Mouse (Mus musculus): ENCODE results near the gene Acap3. TPM values are rescaled to one million over a fixed set of nuclear protein-coding genes. Genes with fewer than 3 reads are reported as not detected.
A peak's percentile ranks its signal among the peaks of the same experiment; 100 is the strongest.

Gene Acap3
- polyA plus RNA-seq, 1 experiment from 2014 or later: 9.7 TPM

DNA sequence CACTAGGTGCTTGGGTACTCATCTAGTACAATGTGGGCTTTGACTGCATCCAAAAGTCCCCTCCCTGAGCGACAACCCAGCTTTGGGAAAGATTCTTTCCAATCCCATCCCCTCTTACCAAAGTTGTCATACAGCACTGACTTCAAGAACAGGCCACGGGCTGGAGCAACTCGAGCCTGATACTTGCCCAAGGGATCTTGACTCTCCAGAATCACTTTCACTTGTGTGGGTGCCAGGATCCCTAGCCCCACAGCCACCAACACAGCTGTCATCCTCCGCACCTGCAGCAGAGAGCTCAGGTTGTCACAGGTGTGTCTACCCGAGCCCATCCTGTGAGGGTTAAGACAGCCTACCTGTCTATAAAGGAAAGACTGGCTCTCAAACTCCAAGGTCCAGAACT lies 2.3 kb upstream of the Acap3 start:
- H3K9ac ChIP-seq (ENCODE audit: low read length): no peak overlapping the region

DNA sequence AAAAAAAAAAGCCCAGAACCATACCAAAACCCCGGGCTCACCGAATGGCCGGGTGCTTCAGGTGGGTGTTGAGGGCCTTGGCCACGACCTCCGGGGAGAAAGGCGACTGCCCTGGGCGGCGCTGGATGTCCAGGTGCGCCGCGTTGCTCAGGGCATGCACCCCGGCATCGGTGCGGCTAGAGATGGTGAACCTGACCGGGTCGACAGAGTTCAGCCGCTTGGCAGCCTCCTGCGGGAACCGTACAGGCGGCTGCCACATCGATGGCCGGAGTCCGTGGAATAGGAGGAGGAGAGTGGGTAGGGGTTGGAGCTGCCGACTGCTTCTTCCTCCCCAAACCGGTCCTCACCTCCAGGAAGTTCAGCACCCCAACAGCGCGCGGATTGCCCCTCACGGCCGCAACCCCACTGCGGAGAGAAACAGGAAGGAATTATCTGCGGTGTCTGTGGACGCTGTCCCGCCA lies 581 bp upstream of the Acap3 start:
- peaks cover 10% of the 10 kb centered on the region for H3K4me1 ChIP-seq (replicated peaks; ENCODE audit: control insufficient read depth, insufficient read depth)
- DNase-seq (ENCODE audit: low spot score): no peak
- H3K4me3 ChIP-seq (ENCODE audit: low read depth, low read length): peak overlapping the region; percentile 94
- H3K36me3 ChIP-seq (ENCODE audit: control insufficient read depth, insufficient read depth, low read length): peaks cover 10% of the 10 kb centered on the region
- 0 out of 2 replicates have a peak overlapping the region, but pooled peaks have one; percentile 4 for H3K27ac ChIP-seq (replicated peaks)
- H3K9me3 ChIP-seq (ENCODE audit: control insufficient read depth, low read length): no peaks in the 10 kb centered on the region
- no peaks in the 10 kb centered on the region for H3K27me3 ChIP-seq (ENCODE audit: control insufficient read depth, insufficient read depth, low read length)
- TF ChIP-seq EP300 (optimal IDR thresholded peaks at IDR 0.05) (no peak), CTCF (IDR thresholded peaks at IDR 0.05; ENCODE audit: low read depth) (no peak)
- ATAC-seq (ENCODE audit: low FRiP score, low TSS enrichment): no peak
- WGBS: 2% methylated on average over 33 of the region's 34 CpGs
- peak overlapping the region; percentile 97 for H3K4me2 ChIP-seq (replicated peaks; ENCODE audit: low read depth)
- H3K9ac ChIP-seq (ENCODE audit: low read length): peak overlapping the region; percentile 94

More for the DNA sequence above, 2.3 kb upstream of the Acap3 start:
- 85% methylated on average over 5 of the region's 5 CpGs for WGBS
- H3K36me3 ChIP-seq (ENCODE audit: control insufficient read depth, insufficient read depth, low read length): peaks cover 13% of the 10 kb centered on the region
- H3K4me3 ChIP-seq (ENCODE audit: low read depth, low read length): no peak overlapping the region
- ATAC-seq (ENCODE audit: low FRiP score, low TSS enrichment): no peak
- no peaks in the 10 kb centered on the region for H3K27me3 ChIP-seq (ENCODE audit: control insufficient read depth, insufficient read depth, low read length)
- peaks cover under 1% of the 10 kb centered on the region for H3K4me1 ChIP-seq (replicated peaks; ENCODE audit: control insufficient read depth, insufficient read depth)
- no peak overlapping the region for H3K4me2 ChIP-seq (replicated peaks; ENCODE audit: low read depth)
- H3K9me3 ChIP-seq (ENCODE audit: control insufficient read depth, low read length): no peaks in the 10 kb centered on the region
- no peak overlapping the region for H3K27ac ChIP-seq (replicated peaks)
- DNase-seq (ENCODE audit: low spot score): no peak
- TF ChIP-seq EP300 (optimal IDR thresholded peaks at IDR 0.05) (no peak), CTCF (IDR thresholded peaks at IDR 0.05; ENCODE audit: low read depth) (no peak)

DNA sequence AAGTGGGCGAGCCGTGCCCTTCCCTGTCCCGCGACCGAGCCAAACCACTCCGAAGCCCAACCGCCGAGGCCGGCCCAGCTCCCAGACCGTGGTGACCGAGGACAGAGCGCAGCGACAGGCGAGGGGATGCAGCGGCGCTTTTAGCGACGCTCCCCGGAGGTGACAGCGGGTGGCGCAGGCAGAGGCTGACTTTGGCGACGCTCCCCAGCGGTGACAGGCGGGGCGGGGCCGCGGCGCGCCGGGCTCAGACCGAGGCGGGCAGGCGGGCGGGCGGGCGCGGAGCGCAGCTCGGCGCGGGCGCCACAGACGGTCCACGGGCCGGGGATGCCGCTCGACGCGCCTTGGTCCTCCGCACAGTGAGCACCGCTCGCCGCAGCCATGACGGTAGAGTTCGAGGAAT lies 395 bp downstream of the Acap3 start:
- Histone ChIP-seq H3K27me3 (ENCODE audit: control insufficient read depth, insufficient read depth, low read length) (no peaks in the 10 kb centered on the region), H3K4me2 (replicated peaks; ENCODE audit: low read depth) (peak overlapping the region; percentile 97), H3K36me3 (ENCODE audit: control insufficient read depth, insufficient read depth, low read length) (peaks cover 7% of the 10 kb centered on the region), H3K4me1 (replicated peaks; ENCODE audit: control insufficient read depth, insufficient read depth) (peaks cover 10% of the 10 kb centered on the region), H3K4me3 (ENCODE audit: low read depth, low read length) (peak overlapping the region; percentile 94), H3K27ac (replicated peaks) (peak overlapping the region; percentile 99), H3K9ac (ENCODE audit: low read length) (peak overlapping the region; percentile 94), H3K9me3 (ENCODE audit: control insufficient read depth, low read length) (no peaks in the 10 kb centered on the region)
- DNase-seq (ENCODE audit: low spot score) (peak; percentile 89), ATAC-seq (ENCODE audit: low FRiP score, low TSS enrichment) (peak; percentile 89)
- 0% methylated on average over 33 of the region's 56 CpGs for WGBS
- TF ChIP-seq EP300 (optimal IDR thresholded peaks at IDR 0.05) (no peak), CTCF (IDR thresholded peaks at IDR 0.05; ENCODE audit: low read depth) (peak; percentile 45; the same call in 1 of the 2 replicates)

GRCm38 (mm10) chr4:155892438-155893211 lies 1.0 kb downstream of the Acap3 start:
- ATAC-seq (ENCODE audit: low FRiP score, low TSS enrichment) (peak; percentile 35), DNase-seq (ENCODE audit: low spot score) (peak; percentile 46)
- TF ChIP-seq CTCF (IDR thresholded peaks at IDR 0.05; ENCODE audit: low read depth) (no peak), EP300 (optimal IDR thresholded peaks at IDR 0.05) (no peak)
- H3K4me1 ChIP-seq (replicated peaks; ENCODE audit: control insufficient read depth, insufficient read depth): peaks cover 10% of the 10 kb centered on the region
- H3K36me3 ChIP-seq (ENCODE audit: control insufficient read depth, insufficient read depth, low read length): peaks cover 4% of the 10 kb centered on the region
- H3K27ac ChIP-seq (replicated peaks): peak overlapping the region; percentile 99
- peak overlapping the region; percentile 94 for H3K4me3 ChIP-seq (ENCODE audit: low read depth, low read length)
- peak overlapping the region; percentile 94 for H3K9ac ChIP-seq (ENCODE audit: low read length)
- no peaks in the 10 kb centered on the region for H3K9me3 ChIP-seq (ENCODE audit: control insufficient read depth, low read length)
- 5% methylated on average over 34 of the region's 37 CpGs for WGBS
- peak overlapping the region; percentile 97 for H3K4me2 ChIP-seq (replicated peaks; ENCODE audit: low read depth)
- no peaks in the 10 kb centered on the region for H3K27me3 ChIP-seq (ENCODE audit: control insufficient read depth, insufficient read depth, low read length)

- H3K4me2 ChIP-seq (replicated peaks; ENCODE audit: low read depth): peak overlapping the region; percentile 97
- H3K27ac ChIP-seq (replicated peaks): peak overlapping the region; percentile 86; the same call in 1 of the 2 replicates
- WGBS: 65% methylated on average over 8 of the region's 8 CpGs
- peaks cover under 1% of the 10 kb centered on the region for H3K36me3 ChIP-seq (ENCODE audit: control insufficient read depth, insufficient read depth, low read length)
- no peaks in the 10 kb centered on the region for H3K27me3 ChIP-seq (ENCODE audit: control insufficient read depth, insufficient read depth, low read length)
- H3K4me3 ChIP-seq (ENCODE audit: low read depth, low read length): peak overlapping the region; percentile 94; the same call in 1 of the 2 replicates
- no peak for ATAC-seq (ENCODE audit: low FRiP score, low TSS enrichment)
- peaks cover 10% of the 10 kb centered on the region for H3K4me1 ChIP-seq (replicated peaks; ENCODE audit: control insufficient read depth, insufficient read depth)
- H3K9me3 ChIP-seq (ENCODE audit: control insufficient read depth, low read length): no peaks in the 10 kb centered on the region
- TF ChIP-seq EP300 (optimal IDR thresholded peaks at IDR 0.05) (no peak), CTCF (IDR thresholded peaks at IDR 0.05; ENCODE audit: low read depth) (no peak)
- H3K9ac ChIP-seq (ENCODE audit: low read length): no peak overlapping the region
- DNase-seq (ENCODE audit: low spot score): no peak
Measured at GRCm38 (mm10) chr4:155893212-155893690, 1.6 kb downstream of the Acap3 start.

Data from stomach, postnatal 0 days (tissue).